11 mouse cellular contexts compared by ENCODE assay signal in genomic region chr19:6448752-6449151, GRCm38 (mm10). TPM values are rescaled to one million over a fixed set of nuclear protein-coding genes. Genes with fewer than 3 reads are reported as not detected.
DNase-seq lines count a peak whose midpoint lies in the region; ATAC-seq and TF ChIP-seq lines count a peak whose summit lies in the region.
"Had no signal": no experiment of that assay in that cellular context is flagged by ENCODE, and none has a peak within 500 bp of the region (broad histone marks: within the 10 kb centered on the region; RNA-seq: fewer than 3 reads in every experiment).

No protein-coding gene starts in this region.

- no peak for ATAC-seq in heart, embryonic 15.5 days (replicated peaks; ENCODE audit: insufficient number of reproducible peaks, insufficient read depth, low FRiP score, low read depth)
- ATAC-seq in forebrain, embryonic 14.5 days: no peak
- no peak for ATAC-seq in liver, embryonic 16.5 days (ENCODE audit: low read depth)

- 22% methylated on average over 5 of the region's 5 CpGs for WGBS in heart, embryonic 15.5 days
- 44% methylated on average over 5 of the region's 5 CpGs for WGBS in forebrain, embryonic 14.5 days
- 15% methylated on average over 5 of the region's 5 CpGs for WGBS in liver, embryonic 16.5 days (ENCODE audit: insufficient replicate concordance)

- no peak for TF ChIP-seq EP300 in CH12.LX (IDR thresholded peaks at IDR 0.05; ENCODE audit: low read length)

- H3K36me3 ChIP-seq in heart, embryonic 15.5 days: no peaks in the 10 kb centered on the region
- no peaks in the 10 kb centered on the region for H3K36me3 ChIP-seq in CH12.LX (replicated peaks in 1 of 2; ENCODE audit: control insufficient read depth in 1 of 2, insufficient read depth in 1 of 2, low read length in 1 of 2)
- no peaks in the 10 kb centered on the region for H3K36me3 ChIP-seq in forebrain, embryonic 14.5 days (ENCODE audit: control insufficient read depth, insufficient read depth, low read length)
- no peaks in the 10 kb centered on the region for H3K36me3 ChIP-seq in liver, embryonic 16.5 days (ENCODE audit: control insufficient read depth, insufficient read depth)

- H3K27ac ChIP-seq in heart, embryonic 15.5 days: no peak overlapping the region
- H3K27ac ChIP-seq in CH12.LX (ENCODE audit: insufficient read depth, low read depth): no peak overlapping the region
- H3K27ac ChIP-seq in forebrain, embryonic 14.5 days (ENCODE audit: low read depth, low read length): 0 out of 2 replicates have a peak overlapping the region, but pooled peaks have one; percentile 9
- no peak overlapping the region for H3K27ac ChIP-seq in liver, embryonic 16.5 days (ENCODE audit: low read length)

- H3K9me3 ChIP-seq in heart, embryonic 15.5 days (replicated peaks): no peaks in the 10 kb centered on the region
- no peaks in the 10 kb centered on the region for H3K9me3 ChIP-seq in CH12.LX (replicated peaks; ENCODE audit: low read length)
- no peaks in the 10 kb centered on the region for H3K9me3 ChIP-seq in forebrain, embryonic 14.5 days (replicated peaks; ENCODE audit: control insufficient read depth, low read length)
- H3K9me3 ChIP-seq in liver, embryonic 16.5 days (replicated peaks; ENCODE audit: control insufficient read depth, low read length): no peaks in the 10 kb centered on the region

- no peak for DNase-seq in heart, postnatal 25 days (ENCODE audit: low spot score)
- no peak for DNase-seq in CH12.LX (ENCODE audit: extremely low read depth)
- DNase-seq in forebrain, embryonic 14.5 days (ENCODE audit: low spot score): no peak
- no peak for DNase-seq in gastrocnemius, adult 8-10 months (ENCODE audit: low spot score in 2 of 2)
- DNase-seq in spleen, adult 18-20 months: no peak
- DNase-seq in layer of hippocampus, adult 9-10 months (ENCODE audit: low spot score): no peak
- DNase-seq: adrenal gland, postnatal 10 days; lung, postnatal 36 days; retina, postnatal 1 day had no signal

- TF ChIP-seq RAD21 in CH12.LX (IDR thresholded peaks at IDR 0.05; ENCODE audit: low read depth, low read length): peak; percentile 9

- H3K4me2 ChIP-seq in heart, embryonic 15.5 days: peak overlapping the region; percentile 50; the same call in 1 of the 2 replicates
- peak overlapping the region; percentile 97 for H3K4me2 ChIP-seq in CH12.LX (ENCODE audit: insufficient read depth, low read depth, poor library complexity, severe bottlenecking)
- no peak overlapping the region for H3K4me2 ChIP-seq in forebrain, embryonic 14.5 days (ENCODE audit: low read length)
- peak overlapping the region; percentile 61 for H3K4me2 ChIP-seq in liver, embryonic 16.5 days (ENCODE audit: low read depth, low read length)

- H3K4me3 ChIP-seq in heart, embryonic 15.5 days: no peak overlapping the region
- H3K4me3 ChIP-seq in CH12.LX (replicated peaks in 1 of 3; ENCODE audit: low read depth in 2 of 3, low read length in 2 of 3, poor library complexity in 1 of 3): peak overlapping the region in 2 of 3 experiments; percentile 23 to 48
- no peak overlapping the region for H3K4me3 ChIP-seq in forebrain, embryonic 14.5 days (ENCODE audit: low read depth, low read length)
- peak overlapping the region; percentile 42 for H3K4me3 ChIP-seq in liver, embryonic 16.5 days (ENCODE audit: low read depth, low read length)

- TF ChIP-seq CTCF in CH12.LX (conservative IDR thresholded peaks at IDR 0.05 in 1 of 2, IDR thresholded peaks at IDR 0.05 in 1 of 2; ENCODE audit: low read depth in 2 of 2, low read length in 2 of 2): peak in 1 of 2 experiments; percentile 21; a peak in 1 of 4 replicates

- H3K9ac ChIP-seq in heart, embryonic 15.5 days: no peak overlapping the region
- H3K9ac ChIP-seq in CH12.LX (ENCODE audit: insufficient read depth, low read depth): no peak overlapping the region
- no peak overlapping the region for H3K9ac ChIP-seq in forebrain, embryonic 14.5 days (ENCODE audit: low read length)
- no peak overlapping the region for H3K9ac ChIP-seq in liver, embryonic 16.5 days (ENCODE audit: low read depth, low read length)

- peaks cover 21% of the 10 kb centered on the region for H3K4me1 ChIP-seq in heart, embryonic 15.5 days (replicated peaks)
- peaks cover 14 to 56% of the 10 kb centered on the region in 2 experiments for H3K4me1 ChIP-seq in CH12.LX (ENCODE audit: control insufficient read depth in 1 of 2, insufficient read depth in 2 of 2)
- peaks cover 62% of the 10 kb centered on the region for H3K4me1 ChIP-seq in forebrain, embryonic 14.5 days (ENCODE audit: control insufficient read depth, insufficient read depth, low read length)
- peaks cover 5% of the 10 kb centered on the region; the same call in 1 of the 2 replicates for H3K4me1 ChIP-seq in liver, embryonic 16.5 days (ENCODE audit: control insufficient read depth, low read depth, low read length)

- in situ Hi-C loops in CH12.LX (cut with MboI; ENCODE audit: low pct_ligation_motif_present, low pct_unique_long_range_greater_than_20kb, low sequenced_read_pairs): no loop called here

- intact Hi-C loops in heart, postnatal 25 days (cut with DNase I): no loop called here

- H3K27me3 ChIP-seq in heart, embryonic 15.5 days: peaks cover 61% of the 10 kb centered on the region
- peaks cover 59% of the 10 kb centered on the region for H3K27me3 ChIP-seq in CH12.LX (replicated peaks)
- H3K27me3 ChIP-seq in forebrain, embryonic 14.5 days (replicated peaks; ENCODE audit: control insufficient read depth, insufficient read depth, low read length): no peaks in the 10 kb centered on the region
- peaks cover 10% of the 10 kb centered on the region for H3K27me3 ChIP-seq in liver, embryonic 16.5 days (ENCODE audit: control insufficient read depth, insufficient read depth, low read depth, low read length)

- no peak for TF ChIP-seq POLR2A in CH12.LX (IDR thresholded peaks at IDR 0.05; ENCODE audit: low read depth, low read length)

- dilution Hi-C loops in CH12.LX (cut with MboI; ENCODE audit: extremely low pct_ligation_motif_present, extremely low pct_unique_long_range_greater_than_20kb, low sequenced_read_pairs): no loop called here

- H3K79me2 ChIP-seq in CH12.LX (replicated peaks; ENCODE audit: control insufficient read depth, extremely low read depth, insufficient read depth, poor library complexity, severe bottlenecking): no peaks in the 10 kb centered on the region

TF ChIP-seq in CH12.LX, 34 proteins besides CTCF, POLR2A, EP300 and RAD21:
- TF ChIP-seq ZMIZ1 (IDR thresholded peaks at IDR 0.05; ENCODE audit: low read depth, low read length): no peak
- TF ChIP-seq ZKSCAN1 (IDR thresholded peaks at IDR 0.05; ENCODE audit: borderline replicate concordance, low read depth, low read length): peak; percentile 61
TF ChIP-seq in CH12.LX: peak in this region for 1.

RNA-seq across cellular contexts. Expression of gene Nrxn2, which starts 30.2 kb away (rescaled TPM):
- 0.47 and 0.60 TPM in 2 replicates for polyA plus RNA-seq in heart, embryonic 15.5 days (2015; fragmentation: Nextera tagmentation; extraction: Ambion mirVana)
- 1 to 10 TPM; 3.4 to 4.4 TPM for total RNA-seq in heart, postnatal 25 days (2021)
- total RNA-seq in CH12.LX (2012; rRNA removed) (0.29 and 0.30 TPM in 2 replicates), CH12.LX (2014; rRNA removed) (0.20 and 0.31 TPM in 2 replicates)
- 0.71 and 1.1 TPM in 2 replicates for polyA plus RNA-seq in CH12.LX (2012; ENCODE audit: insufficient read length, low read depth)
- polyA plus RNA-seq in forebrain, embryonic 14.5 days (2014; fragmentation: Nextera tagmentation; extraction: Ambion mirVana): 39.5 and 41.7 TPM in 2 replicates
- polyA plus RNA-seq in liver, embryonic 16.5 days (2015; fragmentation: Nextera tagmentation; extraction: Ambion mirVana): 0.39 and 0.50 TPM in 2 replicates
- total RNA-seq in gastrocnemius, adult 8-10 months (2022): 1 to 10 TPM in 2 of 4 experiments, under 1 TPM in 2; 0.31 to 1.8 (median 1.0) TPM

RNA-seq across cellular contexts. Expression of gene Rasgrp2, which starts 49.6 kb away (rescaled TPM):
- polyA plus RNA-seq in heart, embryonic 15.5 days (2015; fragmentation: Nextera tagmentation; extraction: Ambion mirVana): 54.8 TPM in 2 replicates
- total RNA-seq in heart, postnatal 25 days (2021): 10 to 100 TPM; 43.2 to 55.2 TPM
- total RNA-seq in CH12.LX (2012; rRNA removed) (16.9 and 22.0 TPM in 2 replicates), CH12.LX (2014; rRNA removed) (7.4 and 9.3 TPM in 2 replicates)
- 26.0 and 37.9 TPM in 2 replicates for polyA plus RNA-seq in CH12.LX (2012; ENCODE audit: insufficient read length, low read depth)
- polyA plus RNA-seq in forebrain, embryonic 14.5 days (2014; fragmentation: Nextera tagmentation; extraction: Ambion mirVana): 28.6 and 30.7 TPM in 2 replicates
- polyA plus RNA-seq in liver, embryonic 16.5 days (2015; fragmentation: Nextera tagmentation; extraction: Ambion mirVana): 78.8 and 81.7 TPM in 2 replicates
- 10 to 100 TPM in 2 of 4 experiments, 1 to 10 TPM in 2; 7.4 to 19.6 (median 11.1) TPM for total RNA-seq in gastrocnemius, adult 8-10 months (2022)

Comparison
In these comparisons a context has a peak if more than half of its experiments do, and no peak if none do; other contexts are left out.
1. H3K4me3 ChIP-seq: peak in CH12.LX (2 of 3) and liver, embryonic 16.5 days (single experiment); none in heart, embryonic 15.5 days (single experiment) and forebrain, embryonic 14.5 days (single experiment).
2. RNA of gene Nrxn2, which starts 30.2 kb away (polyA plus RNA-seq): 39.5 to 41.7 TPM in forebrain, embryonic 14.5 days; 0.71 to 1.1 TPM in CH12.LX, 0.47 to 0.60 TPM in heart, embryonic 15.5 days and 0.39 to 0.50 TPM in liver, embryonic 16.5 days; every median in the first group is over 10 times any median in the second.